Mouse (Mus musculus) midbrain, embryonic 14.5 days (tissue): Measurements from ENCODE around the gene Poc1a. TPM values are rescaled to one million over a fixed set of nuclear protein-coding genes. Genes with fewer than 3 reads are reported as not detected.

ENCODE experiments used
- ATAC-seq: fragments of 200-750 bp; cut with Nextera tagmentation; 2 replicates; pipeline ENCODE4 v1.8.0; 2017; ENCODE audit warnings: moderate number of reproducible peaks, moderate library complexity; ENCODE audit not compliant: low FRiP score, low TSS enrichment
- DNase-seq: peaks from one replicate; pipeline ENCODE4 v3.0.0-alpha.2; 2015
- H3K27ac ChIP-seq: fragments of 300-500 bp; sonication (generic); replicated peaks from 2 replicates; pipeline ENCODE4 v1.5.1; 2014; ENCODE audit warnings: mild to moderate bottlenecking, low read depth, low read length, moderate library complexity
- H3K27me3 ChIP-seq: fragments of 300-500 bp; sonication (generic); 2 replicates; pipeline ENCODE4 v1.6.1; 2014; ENCODE audit warnings: low read length, control low read depth, mixed read lengths; ENCODE audit not compliant: control insufficient read depth, insufficient read depth
- H3K36me3 ChIP-seq: fragments of 300-500 bp; sonication (generic); 2 replicates; pipeline ENCODE4 v1.6.1; 2014; ENCODE audit warnings: low read length, control low read depth; ENCODE audit not compliant: control insufficient read depth, insufficient read depth
- H3K4me1 ChIP-seq: fragments of 300-500 bp; sonication (generic); 2 replicates; pipeline ENCODE4 v1.6.1; 2014; ENCODE audit warnings: mild to moderate bottlenecking, antibody characterized with exemption, low read length, control low read depth; ENCODE audit not compliant: control insufficient read depth, insufficient read depth
- H3K4me2 ChIP-seq: fragments of 300-500 bp; sonication (generic); 2 replicates; pipeline ENCODE4 v1.6.1; 2014; ENCODE audit warnings: mild to moderate bottlenecking, low read length, moderate library complexity
- H3K4me3 ChIP-seq: fragments of 300-500 bp; sonication (generic); replicated peaks from 2 replicates; pipeline ENCODE4 v1.5.1; 2014; ENCODE audit warnings: low read depth, low read length
- H3K9ac ChIP-seq: fragments of 300-500 bp; sonication (generic); replicated peaks from 2 replicates; pipeline ENCODE4 v1.6.1; 2014; ENCODE audit warnings: mild to moderate bottlenecking, low read length, moderate library complexity
- H3K9me3 ChIP-seq: fragments of 300-500 bp; sonication (generic); 2 replicates; pipeline ENCODE4 v1.6.1; 2016; ENCODE audit warnings: low read length, control low read depth, mixed read lengths; ENCODE audit not compliant: control insufficient read depth
- WGBS: fragments of 180-500 bp; shearing (Covaris S2); extraction: QIAGEN DNeasy Blood & Tissue Kit; methylation state at CpG from one replicate; pipeline ENCODE4 v1.1.7; 2014; 5-methylcytosine and 5-hydroxymethylcytosine counted together
- polyA plus RNA-seq: library from polyadenylated mRNA; unstranded; fragments of >200 nt; fragmentation: Nextera tagmentation; extraction: Ambion mirVana; gene quantifications from 2 replicates; pipeline ENCODE4 v1.2.1, GENCODE M21; 2014

Gene Poc1a
- polyA plus RNA-seq, 1 experiment from 2014 or later: 8.4 TPM

- Histone ChIP-seq H3K9ac (no peak overlapping the region), H3K4me3 (no peak overlapping the region), H3K4me1 (0 out of 2 replicates have a peak, but pooled peaks cover 7% of the 10 kb centered on the region), H3K4me2 (no peak overlapping the region), H3K27me3 (no peaks in the 10 kb centered on the region), H3K36me3 (no peaks in the 10 kb centered on the region), H3K27ac (0 out of 2 replicates have a peak overlapping the region, but pooled peaks have one; percentile 37), H3K9me3 (no peaks in the 10 kb centered on the region)
- no peak for ATAC-seq
- DNase-seq: peak; percentile 40
- WGBS: 69% methylated on average over 8 of the region's 8 CpGs
These were observed 46.4 kb downstream of the Poc1a start for GRCm38 (mm10) chr9:106327125-106327809.

- Histone ChIP-seq H3K9ac (no peak overlapping the region), H3K4me1 (no peaks in the 10 kb centered on the region), H3K4me2 (no peak overlapping the region), H3K4me3 (no peak overlapping the region), H3K27me3 (no peaks in the 10 kb centered on the region), H3K27ac (no peak overlapping the region), H3K36me3 (no peaks in the 10 kb centered on the region), H3K9me3 (no peaks in the 10 kb centered on the region)
- WGBS: 83% methylated on average over 7 of the region's 7 CpGs
- ATAC-seq (no peak), DNase-seq (no peak)
These were observed 47.3 kb downstream of the Poc1a start for GRCm38 (mm10) chr9:106328068-106328610.

- 79% methylated on average over 5 of the region's 5 CpGs for WGBS
These were observed 48.1 kb downstream of the Poc1a start for GRCm38 (mm10) chr9:106328772-106329511.

GRCm38 (mm10) chr9:106332746-106333145 is 51.9 kb downstream of the Poc1a start:
- ATAC-seq (no peak), DNase-seq (no peak)
- Histone ChIP-seq H3K27ac (no peak overlapping the region), H3K9ac (no peak overlapping the region), H3K36me3 (no peaks in the 10 kb centered on the region), H3K4me2 (no peak overlapping the region), H3K4me1 (peaks cover 2% of the 10 kb centered on the region), H3K27me3 (no peaks in the 10 kb centered on the region), H3K4me3 (no peak overlapping the region), H3K9me3 (no peaks in the 10 kb centered on the region)
- 73% methylated on average over 3 of the region's 3 CpGs for WGBS

More at GRCm38 (mm10) chr9:106328772-106329511, 48.1 kb downstream of the Poc1a start:
- no peaks in the 10 kb centered on the region for H3K9me3 ChIP-seq
- ATAC-seq: no peak
- no peak for DNase-seq
- H3K9ac ChIP-seq: no peak overlapping the region
- H3K4me3 ChIP-seq: no peak overlapping the region
- H3K27ac ChIP-seq: no peak overlapping the region
- H3K36me3 ChIP-seq: no peaks in the 10 kb centered on the region
- H3K4me2 ChIP-seq: no peak overlapping the region
- no peaks in the 10 kb centered on the region for H3K4me1 ChIP-seq
- no peaks in the 10 kb centered on the region for H3K27me3 ChIP-seq

GRCm38 (mm10) chr9:106337620-106338019 is 56.8 kb downstream of the Poc1a start:
- Histone ChIP-seq H3K4me1 (peaks cover 19% of the 10 kb centered on the region), H3K9ac (no peak overlapping the region), H3K27ac (peak overlapping the region; percentile 55), H3K4me3 (no peak overlapping the region), H3K9me3 (no peaks in the 10 kb centered on the region), H3K27me3 (no peaks in the 10 kb centered on the region), H3K36me3 (no peaks in the 10 kb centered on the region), H3K4me2 (no peak overlapping the region)
- DNase-seq (no peak), ATAC-seq (no peak)
- 83% methylated on average over 9 of the region's 9 CpGs for WGBS

- no peak overlapping the region for H3K4me2 ChIP-seq
- H3K4me1 ChIP-seq: peaks cover 19% of the 10 kb centered on the region
- no peaks in the 10 kb centered on the region for H3K9me3 ChIP-seq
- DNase-seq (peak; percentile 68), ATAC-seq (peak; percentile 27; the same call in 1 of the 2 replicates)
- no peak overlapping the region for H3K4me3 ChIP-seq
- H3K36me3 ChIP-seq: no peaks in the 10 kb centered on the region
- 3% methylated on average over 10 of the region's 10 CpGs for WGBS
- peak overlapping the region; percentile 55 for H3K27ac ChIP-seq
- no peaks in the 10 kb centered on the region for H3K27me3 ChIP-seq
- peak overlapping the region; percentile 23; the same call in 1 of the 2 replicates for H3K9ac ChIP-seq
These were observed 57.8 kb downstream of the Poc1a start for GRCm38 (mm10) chr9:106338462-106339172.

GRCm38 (mm10) chr9:106339173-106339558 is 58.3 kb downstream of the Poc1a start:
- ATAC-seq (no peak), DNase-seq (no peak)
- H3K27me3 ChIP-seq: no peaks in the 10 kb centered on the region
- 39% methylated on average over 6 of the region's 6 CpGs for WGBS
- no peaks in the 10 kb centered on the region for H3K36me3 ChIP-seq
- no peaks in the 10 kb centered on the region for H3K9me3 ChIP-seq
- peak overlapping the region; percentile 55 for H3K27ac ChIP-seq
- H3K4me3 ChIP-seq: no peak overlapping the region
- no peak overlapping the region for H3K9ac ChIP-seq
- peaks cover 19% of the 10 kb centered on the region for H3K4me1 ChIP-seq
- H3K4me2 ChIP-seq: no peak overlapping the region

- Histone ChIP-seq H3K9ac (no peak overlapping the region), H3K27me3 (no peaks in the 10 kb centered on the region)
These were observed 58.9 kb downstream of the Poc1a start for GRCm38 (mm10) chr9:106339730-106340129.

More at GRCm38 (mm10) chr9:106339730-106340129, 58.9 kb downstream of the Poc1a start:
- no peak for DNase-seq
- Histone ChIP-seq H3K36me3 (no peaks in the 10 kb centered on the region), H3K27ac (no peak overlapping the region), H3K9me3 (no peaks in the 10 kb centered on the region), H3K4me3 (no peak overlapping the region), H3K4me1 (peaks cover 21% of the 10 kb centered on the region), H3K4me2 (no peak overlapping the region)
- ATAC-seq: no peak
- WGBS: 92% methylated on average over 4 of the region's 4 CpGs
